Mouse (Mus musculus) small intestine, adult 2 months (tissue): ENCODE results near the gene Tsc1.

ENCODE experiments used
- CTCF ChIP-seq: fragments of 200-500 bp; IDR thresholded peaks from 2 replicates; pipeline ENCODE4 v1.5.1; 2012; ENCODE audit warnings: low read depth, mild to moderate bottlenecking, control low read depth, inconsistent platforms, low read length, moderate library complexity, mixed read lengths; ENCODE audit not compliant: insufficient replicate concordance, insufficient read length; ENCODE audit errors: extremely low read depth
- POLR2A ChIP-seq: fragments of 200-500 bp; IDR thresholded peaks from 2 replicates; pipeline ENCODE4 v1.6.1; 2012; ENCODE audit warnings: low read depth, mild to moderate bottlenecking, control low read depth, inconsistent platforms, low read length, moderate library complexity

DNA sequence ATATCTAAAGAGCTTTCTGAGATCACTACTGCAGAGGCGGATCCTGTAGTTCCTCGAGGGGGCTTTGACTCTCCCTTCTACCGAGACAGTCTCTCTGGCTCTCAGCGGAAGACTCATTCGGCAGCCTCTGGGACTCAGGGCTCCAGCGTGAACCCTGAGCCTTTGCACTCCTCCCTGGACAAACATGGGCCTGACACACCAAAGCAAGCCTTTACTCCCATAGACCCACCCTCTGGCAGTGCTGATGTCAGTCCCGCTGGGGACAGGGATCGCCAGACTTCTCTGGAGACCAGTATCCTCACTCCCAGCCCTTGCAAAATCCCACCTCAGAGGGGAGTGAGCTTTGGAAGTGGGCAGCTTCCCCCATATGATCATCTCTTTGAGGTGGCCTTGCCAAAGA, 35.0 kb downstream of the Tsc1 start:
- TF ChIP-seq CTCF: no peak
- TF ChIP-seq POLR2A: no peak
